Mouse (Mus musculus) lung, embryonic 14.5 days (tissue): ENCODE results near the gene Aldh9a1. TPM values are rescaled to one million over a fixed set of nuclear protein-coding genes. Genes with fewer than 3 reads are reported as not detected.

Source experiments
- ATAC-seq: fragments of 200-750 bp; cut with Nextera tagmentation; 2 replicates; pipeline ENCODE4 v1.8.0; 2017; ENCODE audit warnings: mild to moderate bottlenecking, moderate TSS enrichment, moderate library complexity; ENCODE audit not compliant: insufficient read depth
- DNase-seq: peaks from one replicate; pipeline ENCODE4 v3.0.0-alpha.2; 2015
- H3K27ac ChIP-seq: fragments of 300-500 bp; sonication (generic); 2 replicates; pipeline ENCODE4 v1.5.1; 2014; ENCODE audit warnings: low read depth, mild to moderate bottlenecking, moderate library complexity
- H3K27me3 ChIP-seq: fragments of 300-500 bp; sonication (generic); 2 replicates; pipeline ENCODE4 v1.6.1; 2014; ENCODE audit warnings: low read length, control low read depth; ENCODE audit not compliant: insufficient read depth
- H3K36me3 ChIP-seq: fragments of 300-500 bp; sonication (generic); 2 replicates; pipeline ENCODE4 v1.6.1; 2014; ENCODE audit warnings: control low read depth; ENCODE audit not compliant: insufficient read depth
- H3K4me1 ChIP-seq: fragments of 300-500 bp; sonication (generic); 2 replicates; pipeline ENCODE4 v1.6.1; 2014; ENCODE audit warnings: antibody characterized with exemption, control low read depth; ENCODE audit not compliant: insufficient read depth
- H3K4me2 ChIP-seq: fragments of 300-500 bp; sonication (generic); 2 replicates; pipeline ENCODE4 v1.6.1; 2014; ENCODE audit warnings: mild to moderate bottlenecking
- H3K4me3 ChIP-seq: fragments of 300-500 bp; sonication (generic); 2 replicates; pipeline ENCODE4 v1.5.1; 2014; ENCODE audit warnings: low read depth, low read length
- H3K9ac ChIP-seq: fragments of 300-500 bp; sonication (generic); 2 replicates; pipeline ENCODE4 v1.6.1; 2014
- H3K9me3 ChIP-seq: fragments of 300-500 bp; sonication (generic); 2 replicates; pipeline ENCODE4 v1.6.1; 2016; ENCODE audit warnings: low read depth, low read length, control low read depth
- CTCF ChIP-seq: IDR thresholded peaks from 2 replicates; pipeline ENCODE4 v1.5.1; 2016; ENCODE audit warnings: antibody characterized with exemption, low read depth
- WGBS: fragments of 180-500 bp; shearing (Covaris S2); extraction: QIAGEN DNeasy Blood & Tissue Kit; methylation state at CpG from one replicate; pipeline ENCODE4 v1.1.7; 2014; 5-methylcytosine and 5-hydroxymethylcytosine counted together
- polyA plus RNA-seq: library from polyadenylated mRNA; unstranded; fragments of >200 nt; fragmentation: Nextera tagmentation; extraction: Ambion mirVana; gene quantifications from 2 replicates; pipeline ENCODE4 v1.2.1, GENCODE M21; 2014

Gene Aldh9a1
- polyA plus RNA-seq, 1 experiment from 2014 or later: 46.2 TPM

- Histone ChIP-seq H3K4me2 (peak overlapping the region; percentile 87), H3K36me3 (peaks cover 15% of the 10 kb centered on the region), H3K9ac (peak overlapping the region; percentile 66), H3K4me1 (no peaks in the 10 kb centered on the region), H3K27me3 (no peaks in the 10 kb centered on the region), H3K27ac (no peak overlapping the region), H3K9me3 (no peaks in the 10 kb centered on the region), H3K4me3 (peak overlapping the region; percentile 62)
- 27% methylated on average over 13 of the region's 13 CpGs for WGBS
- DNase-seq (no peak), ATAC-seq (no peak)
- TF ChIP-seq CTCF: no peak
Measured at GRCm38 (mm10) chr1:167350597-167351415, 1.0 kb downstream of the Aldh9a1 start.

GRCm38 (mm10) chr1:167352403-167352802 is 2.6 kb downstream of the Aldh9a1 start:
- H3K27me3 ChIP-seq: no peaks in the 10 kb centered on the region
- no peak for DNase-seq
- H3K27ac ChIP-seq: no peak overlapping the region
- no peak for ATAC-seq
- no peaks in the 10 kb centered on the region for H3K4me1 ChIP-seq
- TF ChIP-seq CTCF: no peak
- no peak overlapping the region for H3K4me2 ChIP-seq
- 85% methylated on average over 14 of the region's 14 CpGs for WGBS
- H3K9me3 ChIP-seq: no peaks in the 10 kb centered on the region
- no peak overlapping the region for H3K9ac ChIP-seq
- H3K4me3 ChIP-seq: no peak overlapping the region
- peaks cover 24% of the 10 kb centered on the region for H3K36me3 ChIP-seq

GRCm38 (mm10) chr1:167357387-167357786 is 7.6 kb downstream of the Aldh9a1 start:
- no peak overlapping the region for H3K4me2 ChIP-seq
- DNase-seq (no peak), ATAC-seq (no peak)
- H3K4me1 ChIP-seq: no peaks in the 10 kb centered on the region
- H3K9me3 ChIP-seq: no peaks in the 10 kb centered on the region
- no peak for TF ChIP-seq CTCF
- H3K9ac ChIP-seq: no peak overlapping the region
- no peak overlapping the region for H3K4me3 ChIP-seq
- WGBS: 94% methylated on average over 9 of the region's 9 CpGs
- H3K27ac ChIP-seq: no peak overlapping the region
- H3K27me3 ChIP-seq: no peaks in the 10 kb centered on the region
- H3K36me3 ChIP-seq: peaks cover 46% of the 10 kb centered on the region

GRCm38 (mm10) chr1:167358731-167359130 is 8.9 kb downstream of the Aldh9a1 start:
- 78% methylated on average over 9 of the region's 9 CpGs for WGBS
- Histone ChIP-seq H3K4me3 (no peak overlapping the region), H3K4me1 (no peaks in the 10 kb centered on the region), H3K27me3 (no peaks in the 10 kb centered on the region), H3K9ac (no peak overlapping the region), H3K9me3 (no peaks in the 10 kb centered on the region), H3K27ac (no peak overlapping the region), H3K36me3 (peaks cover 46% of the 10 kb centered on the region), H3K4me2 (no peak overlapping the region)
- DNase-seq (no peak), ATAC-seq (no peak)
- no peak for TF ChIP-seq CTCF

GRCm38 (mm10) chr1:167360268-167360667 is 10.5 kb downstream of the Aldh9a1 start:
- ATAC-seq (no peak), DNase-seq (no peak)
- H3K9me3 ChIP-seq: no peaks in the 10 kb centered on the region
- H3K4me2 ChIP-seq: no peak overlapping the region
- H3K4me1 ChIP-seq: no peaks in the 10 kb centered on the region
- no peak overlapping the region for H3K4me3 ChIP-seq
- no peak for TF ChIP-seq CTCF
- no peak overlapping the region for H3K9ac ChIP-seq
- peaks cover 38% of the 10 kb centered on the region for H3K36me3 ChIP-seq
- no peaks in the 10 kb centered on the region for H3K27me3 ChIP-seq
- H3K27ac ChIP-seq: no peak overlapping the region
- WGBS: 87% methylated on average over 4 of the region's 4 CpGs

- H3K4me3 ChIP-seq: no peak overlapping the region
- no peak overlapping the region for H3K9ac ChIP-seq
- no peak overlapping the region for H3K4me2 ChIP-seq
- H3K9me3 ChIP-seq: no peaks in the 10 kb centered on the region
- H3K27ac ChIP-seq: no peak overlapping the region
- DNase-seq (no peak), ATAC-seq (no peak)
- WGBS: 80% methylated on average over 4 of the region's 4 CpGs
- no peaks in the 10 kb centered on the region for H3K4me1 ChIP-seq
- no peak for TF ChIP-seq CTCF
- peaks cover 29% of the 10 kb centered on the region; the same call in 1 of the 2 replicates for H3K36me3 ChIP-seq
- H3K27me3 ChIP-seq: no peaks in the 10 kb centered on the region
Measured at GRCm38 (mm10) chr1:167362819-167363218, 13.0 kb downstream of the Aldh9a1 start.

- WGBS: 66% methylated on average over 5 of the region's 5 CpGs
Measured at GRCm38 (mm10) chr1:167363322-167363721, 13.5 kb downstream of the Aldh9a1 start.

More at GRCm38 (mm10) chr1:167363322-167363721, 13.5 kb downstream of the Aldh9a1 start:
- Histone ChIP-seq H3K9ac (no peak overlapping the region), H3K4me3 (no peak overlapping the region), H3K9me3 (no peaks in the 10 kb centered on the region), H3K36me3 (peaks cover 24% of the 10 kb centered on the region; the same call in 1 of the 2 replicates), H3K4me1 (no peaks in the 10 kb centered on the region), H3K4me2 (no peak overlapping the region), H3K27ac (no peak overlapping the region), H3K27me3 (no peaks in the 10 kb centered on the region)
- TF ChIP-seq CTCF: no peak
- DNase-seq: no peak
- ATAC-seq: no peak
